In the genomic region with DNA sequence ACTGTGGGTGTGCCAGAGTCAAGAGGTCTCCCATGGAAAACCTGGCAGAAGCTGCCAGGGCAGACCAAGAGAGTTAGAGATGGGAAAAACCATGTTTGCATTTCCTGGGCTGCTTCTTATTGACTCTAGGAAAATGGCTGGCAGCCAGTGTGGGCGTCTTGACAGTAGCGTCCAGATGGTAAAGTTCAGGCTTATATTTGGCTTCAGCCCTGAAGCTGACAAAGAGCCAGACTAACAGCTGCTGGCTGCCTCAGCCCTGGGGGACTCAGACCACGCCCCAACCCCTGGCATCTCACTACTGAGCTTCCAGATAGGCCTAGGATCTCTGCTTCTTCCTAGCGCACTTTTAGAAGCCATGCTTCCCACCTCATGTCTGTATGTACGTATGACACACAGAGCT, we compare ENCODE assay signal across 9 mouse cellular contexts.
DNase-seq lines count a peak whose midpoint lies in the region; ATAC-seq and TF ChIP-seq lines count a peak whose summit lies in the region.
"Had no signal": no experiment of that assay in that cellular context is flagged by ENCODE, and none has a peak within 500 bp of the region (broad histone marks: within the 10 kb centered on the region; RNA-seq: fewer than 3 reads in every experiment).

No protein-coding gene starts in this region.

- WGBS in kidney, embryonic 15.5 days = 61% methylated on average over 5 of the region's 5 CpGs

- peaks cover 53% of the 10 kb centered on the region for H3K4me1 ChIP-seq in kidney, embryonic 15.5 days

- H3K36me3 ChIP-seq in kidney, embryonic 15.5 days = no peaks in the 10 kb centered on the region

- ATAC-seq in kidney, embryonic 15.5 days (replicated peaks; ENCODE audit: low FRiP score) = no peak; the same call in 1 of the 2 replicates
- ATAC-seq in monocyte, adult 5-6 weeks (replicated peaks; ENCODE audit: insufficient number of reproducible peaks, low FRiP score, low TSS enrichment, poor library complexity, severe bottlenecking) = no peak

- TF ChIP-seq CTCF in gastrocnemius, adult 2 months (IDR thresholded peaks at IDR 0.05) = no peak

- 0 out of 2 replicates have a peak, but pooled peaks cover 9% of the 10 kb centered on the region for H3K27me3 ChIP-seq in kidney, embryonic 15.5 days

- no peak overlapping the region for H3K27ac ChIP-seq in kidney, embryonic 15.5 days
- no peak overlapping the region for H3K27ac ChIP-seq in gastrocnemius, adult 2 months
- H3K27ac ChIP-seq: liver, embryonic 14.5 days had no signal

- no peak overlapping the region for H3K9ac ChIP-seq in kidney, embryonic 15.5 days
- H3K9ac ChIP-seq: liver, embryonic 14.5 days had no signal

- peak; percentile 20 for DNase-seq in kidney, adult 11 months
- peak; percentile 83 for DNase-seq in brain, adult 2 months (ENCODE audit: low read depth, low spot score)
- DNase-seq in gastrocnemius, adult 2 months = peak; percentile 62
- DNase-seq in kidney, adult 9 months = peak; percentile 14
- peak; percentile 77 for DNase-seq in lung, postnatal 14 days
- DNase-seq in urinary bladder, adult 18-20 months (ENCODE audit: low spot score in 2 of 2) = no peak

- intact Hi-C loops in gastrocnemius, adult 2 months (cut with DNase I) = no loop called here

- no peak overlapping the region for H3K4me2 ChIP-seq in kidney, embryonic 15.5 days

- H3K9me3 ChIP-seq in kidney, embryonic 15.5 days (replicated peaks) = no peaks in the 10 kb centered on the region

- no peak overlapping the region for H3K4me3 ChIP-seq in kidney, embryonic 15.5 days (replicated peaks)
- H3K4me3 ChIP-seq in gastrocnemius, adult 2 months = no peak overlapping the region

Comparison
In these comparisons a context has a peak if more than half of its experiments do, and no peak if none do; other contexts are left out.
1. DNase-seq: peak in kidney, adult 11 months (single experiment), brain, adult 2 months (single experiment), gastrocnemius, adult 2 months (single experiment), kidney, adult 9 months (single experiment) and lung, postnatal 14 days (single experiment); none in urinary bladder, adult 18-20 months (0 of 2).